Mouse (Mus musculus): ENCODE data around the gene Ebf1. TPM values are rescaled to one million over a fixed set of nuclear protein-coding genes. Genes with fewer than 3 reads are reported as not detected.

Ebf1 gene
- polyA plus RNA-seq, 1 experiment from 2014 or later = 113 TPM

- WGBS = 61% methylated on average over 3 of the region's 3 CpGs
- Histone ChIP-seq H3K9me3 (ENCODE audit: control insufficient read depth, low read length) (no peaks in the 10 kb centered on the region), H3K36me3 (ENCODE audit: control insufficient read depth, insufficient read depth, low read length) (no peaks in the 10 kb centered on the region), H3K4me1 (ENCODE audit: control insufficient read depth, insufficient read depth, low read length) (peaks cover 4% of the 10 kb centered on the region; the same call in 1 of the 2 replicates), H3K4me2 (ENCODE audit: low read depth) (no peak overlapping the region), H3K4me3 (ENCODE audit: low read depth, low read length) (no peak overlapping the region), H3K9ac (ENCODE audit: low read length) (no peak overlapping the region), H3K27ac (ENCODE audit: low read depth, low read length) (no peak overlapping the region), H3K27me3 (ENCODE audit: control insufficient read depth, insufficient read depth, low read length) (no peaks in the 10 kb centered on the region)
- no peak for DNase-seq (ENCODE audit: low spot score)
- no peak for ATAC-seq (ENCODE audit: insufficient read depth, low FRiP score, low TSS enrichment)
Observed at GRCm38 (mm10) chr11:44727376-44727775, 110.3 kb downstream of the Ebf1 start.

DNA sequence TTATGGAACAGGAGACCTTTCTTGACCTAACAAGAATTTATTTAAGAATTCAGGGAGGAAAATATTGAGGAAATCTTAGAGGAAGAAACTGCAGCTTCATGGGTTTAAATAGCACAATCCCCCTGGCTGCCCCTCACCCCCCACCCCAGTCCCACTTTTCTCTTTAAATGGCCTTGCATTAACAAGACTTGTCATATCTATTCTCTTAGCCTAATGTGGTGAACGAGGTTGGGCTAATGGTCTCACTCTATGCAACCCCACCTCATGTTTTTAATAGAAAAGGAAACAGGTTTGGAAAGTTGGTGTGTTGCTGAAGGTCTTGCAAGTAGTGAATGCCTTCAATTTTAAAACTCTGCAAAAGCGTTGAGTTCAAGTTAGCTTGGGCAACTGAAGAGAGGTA is 110.7 kb downstream of the Ebf1 start:
- no peak overlapping the region for H3K9ac ChIP-seq (ENCODE audit: low read length)

DNA sequence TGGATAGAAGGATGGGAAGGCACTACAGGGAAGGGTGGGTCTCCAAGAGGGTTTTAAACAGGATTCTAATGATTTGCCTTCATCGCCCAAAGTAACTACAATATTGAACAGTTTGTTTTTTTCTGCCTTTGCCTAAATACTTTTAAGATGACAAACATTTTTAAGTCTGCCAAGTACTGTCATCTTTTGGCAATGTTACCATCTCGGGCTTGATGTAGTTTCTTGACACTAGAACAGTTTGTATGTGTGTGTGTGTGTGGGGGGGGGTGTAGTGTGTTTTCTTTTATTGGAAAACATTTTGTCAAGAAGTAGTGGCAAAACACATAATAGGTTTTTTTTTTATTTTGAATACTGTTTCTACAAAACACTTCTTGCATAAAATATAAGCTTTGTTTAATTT is 111.2 kb downstream of the Ebf1 start:
- Histone ChIP-seq H3K4me3 (ENCODE audit: low read depth, low read length) (no peak overlapping the region), H3K4me2 (ENCODE audit: low read depth) (no peak overlapping the region), H3K36me3 (ENCODE audit: control insufficient read depth, insufficient read depth, low read length) (no peaks in the 10 kb centered on the region), H3K27me3 (ENCODE audit: control insufficient read depth, insufficient read depth, low read length) (no peaks in the 10 kb centered on the region), H3K9ac (ENCODE audit: low read length) (no peak overlapping the region), H3K9me3 (ENCODE audit: control insufficient read depth, low read length) (no peaks in the 10 kb centered on the region), H3K4me1 (ENCODE audit: control insufficient read depth, insufficient read depth, low read length) (peaks cover 4% of the 10 kb centered on the region; the same call in 1 of the 2 replicates), H3K27ac (ENCODE audit: low read depth, low read length) (no peak overlapping the region)
- DNase-seq (ENCODE audit: low spot score) (no peak), ATAC-seq (ENCODE audit: insufficient read depth, low FRiP score, low TSS enrichment) (no peak)
- 87% methylated on average over 2 of the region's 2 CpGs for WGBS

More for the DNA sequence above, 110.7 kb downstream of the Ebf1 start:
- Histone ChIP-seq H3K4me3 (ENCODE audit: low read depth, low read length) (no peak overlapping the region), H3K27me3 (ENCODE audit: control insufficient read depth, insufficient read depth, low read length) (no peaks in the 10 kb centered on the region), H3K27ac (ENCODE audit: low read depth, low read length) (no peak overlapping the region), H3K4me1 (ENCODE audit: control insufficient read depth, insufficient read depth, low read length) (peaks cover 4% of the 10 kb centered on the region; the same call in 1 of the 2 replicates), H3K4me2 (ENCODE audit: low read depth) (no peak overlapping the region), H3K36me3 (ENCODE audit: control insufficient read depth, insufficient read depth, low read length) (no peaks in the 10 kb centered on the region), H3K9me3 (ENCODE audit: control insufficient read depth, low read length) (no peaks in the 10 kb centered on the region)
- DNase-seq (ENCODE audit: low spot score) = no peak
- WGBS = 73% methylated on average over 2 of the region's 2 CpGs
- ATAC-seq (ENCODE audit: insufficient read depth, low FRiP score, low TSS enrichment) = no peak

DNA sequence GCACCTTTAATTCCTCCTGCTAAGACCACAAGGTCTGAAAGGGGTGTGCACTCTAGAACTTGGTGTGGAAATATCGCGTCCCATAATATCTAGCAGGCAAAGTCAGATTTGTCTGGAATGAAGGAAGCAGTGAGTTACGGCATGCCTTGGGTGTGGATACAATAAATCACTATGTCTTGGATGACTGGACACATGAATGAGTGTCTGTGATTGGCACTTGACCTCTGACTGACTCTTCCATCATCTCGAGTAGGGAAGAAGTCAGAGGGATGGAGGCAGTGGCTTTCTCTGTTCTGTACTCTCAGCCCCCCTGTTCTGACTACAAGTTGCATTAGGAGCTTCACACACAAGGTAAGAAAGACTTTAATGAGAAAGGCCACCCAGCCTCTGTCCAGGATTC is 112.8 kb downstream of the Ebf1 start:
- no peaks in the 10 kb centered on the region for H3K27me3 ChIP-seq (ENCODE audit: control insufficient read depth, insufficient read depth, low read length)
- H3K4me1 ChIP-seq (ENCODE audit: control insufficient read depth, insufficient read depth, low read length) = peaks cover 4% of the 10 kb centered on the region; the same call in 1 of the 2 replicates
- H3K4me3 ChIP-seq (ENCODE audit: low read depth, low read length) = no peak overlapping the region
- 58% methylated on average over 4 of the region's 4 CpGs for WGBS
- H3K9ac ChIP-seq (ENCODE audit: low read length) = no peak overlapping the region
- H3K4me2 ChIP-seq (ENCODE audit: low read depth) = no peak overlapping the region
- no peak for DNase-seq (ENCODE audit: low spot score)
- H3K36me3 ChIP-seq (ENCODE audit: control insufficient read depth, insufficient read depth, low read length) = no peaks in the 10 kb centered on the region
- H3K9me3 ChIP-seq (ENCODE audit: control insufficient read depth, low read length) = no peaks in the 10 kb centered on the region
- no peak overlapping the region for H3K27ac ChIP-seq (ENCODE audit: low read depth, low read length)
- no peak for ATAC-seq (ENCODE audit: insufficient read depth, low FRiP score, low TSS enrichment)

GRCm38 (mm10) chr11:44731763-44732162 is 114.6 kb downstream of the Ebf1 start:
- ATAC-seq (ENCODE audit: insufficient read depth, low FRiP score, low TSS enrichment) (no peak), DNase-seq (ENCODE audit: low spot score) (no peak)
- Histone ChIP-seq H3K4me2 (ENCODE audit: low read depth) (no peak overlapping the region), H3K4me1 (ENCODE audit: control insufficient read depth, insufficient read depth, low read length) (peaks cover 4% of the 10 kb centered on the region; the same call in 1 of the 2 replicates), H3K9me3 (ENCODE audit: control insufficient read depth, low read length) (no peaks in the 10 kb centered on the region), H3K9ac (ENCODE audit: low read length) (no peak overlapping the region), H3K36me3 (ENCODE audit: control insufficient read depth, insufficient read depth, low read length) (no peaks in the 10 kb centered on the region), H3K4me3 (ENCODE audit: low read depth, low read length) (no peak overlapping the region), H3K27ac (ENCODE audit: low read depth, low read length) (no peak overlapping the region), H3K27me3 (ENCODE audit: control insufficient read depth, insufficient read depth, low read length) (no peaks in the 10 kb centered on the region)
- WGBS = 80% methylated on average over 2 of the region's 2 CpGs

- Histone ChIP-seq H3K4me3 (ENCODE audit: low read depth, low read length) (no peak overlapping the region), H3K27ac (ENCODE audit: low read depth, low read length) (no peak overlapping the region), H3K4me2 (ENCODE audit: low read depth) (no peak overlapping the region), H3K36me3 (ENCODE audit: control insufficient read depth, insufficient read depth, low read length) (no peaks in the 10 kb centered on the region), H3K4me1 (ENCODE audit: control insufficient read depth, insufficient read depth, low read length) (peaks cover 4% of the 10 kb centered on the region; the same call in 1 of the 2 replicates), H3K9me3 (ENCODE audit: control insufficient read depth, low read length) (no peaks in the 10 kb centered on the region), H3K9ac (ENCODE audit: low read length) (no peak overlapping the region), H3K27me3 (ENCODE audit: control insufficient read depth, insufficient read depth, low read length) (no peaks in the 10 kb centered on the region)
- DNase-seq (ENCODE audit: low spot score) (peak; percentile 39), ATAC-seq (ENCODE audit: insufficient read depth, low FRiP score, low TSS enrichment) (no peak)
- 35% methylated on average over 2 of the region's 2 CpGs for WGBS
Observed at GRCm38 (mm10) chr11:44733276-44733675, 116.2 kb downstream of the Ebf1 start.

GRCm38 (mm10) chr11:44738046-44738445 is 120.9 kb downstream of the Ebf1 start:
- ATAC-seq (ENCODE audit: insufficient read depth, low FRiP score, low TSS enrichment) = no peak
- no peak overlapping the region for H3K9ac ChIP-seq (ENCODE audit: low read length)
- H3K27me3 ChIP-seq (ENCODE audit: control insufficient read depth, insufficient read depth, low read length) = no peaks in the 10 kb centered on the region
- peaks cover 9% of the 10 kb centered on the region for H3K4me1 ChIP-seq (ENCODE audit: control insufficient read depth, insufficient read depth, low read length)
- no peaks in the 10 kb centered on the region for H3K36me3 ChIP-seq (ENCODE audit: control insufficient read depth, insufficient read depth, low read length)
- DNase-seq (ENCODE audit: low spot score) = no peak
- H3K9me3 ChIP-seq (ENCODE audit: control insufficient read depth, low read length) = no peaks in the 10 kb centered on the region
- H3K27ac ChIP-seq (ENCODE audit: low read depth, low read length) = no peak overlapping the region
- no peak overlapping the region for H3K4me3 ChIP-seq (ENCODE audit: low read depth, low read length)
- H3K4me2 ChIP-seq (ENCODE audit: low read depth) = no peak overlapping the region
- 86% methylated on average over 5 of the region's 5 CpGs for WGBS

GRCm38 (mm10) chr11:44738820-44739219 is 121.7 kb downstream of the Ebf1 start:
- Histone ChIP-seq H3K9ac (ENCODE audit: low read length) (no peak overlapping the region), H3K9me3 (ENCODE audit: control insufficient read depth, low read length) (no peaks in the 10 kb centered on the region), H3K36me3 (ENCODE audit: control insufficient read depth, insufficient read depth, low read length) (no peaks in the 10 kb centered on the region), H3K4me3 (ENCODE audit: low read depth, low read length) (no peak overlapping the region), H3K4me2 (ENCODE audit: low read depth) (0 out of 2 replicates have a peak overlapping the region, but pooled peaks have one; percentile 17), H3K27ac (ENCODE audit: low read depth, low read length) (no peak overlapping the region), H3K4me1 (ENCODE audit: control insufficient read depth, insufficient read depth, low read length) (peaks cover 9% of the 10 kb centered on the region), H3K27me3 (ENCODE audit: control insufficient read depth, insufficient read depth, low read length) (no peaks in the 10 kb centered on the region)
- ATAC-seq (ENCODE audit: insufficient read depth, low FRiP score, low TSS enrichment) (peak; percentile 55; the same call in 1 of the 2 replicates), DNase-seq (ENCODE audit: low spot score) (peak; percentile 25)
- 43% methylated on average over 10 of the region's 10 CpGs for WGBS

DNA sequence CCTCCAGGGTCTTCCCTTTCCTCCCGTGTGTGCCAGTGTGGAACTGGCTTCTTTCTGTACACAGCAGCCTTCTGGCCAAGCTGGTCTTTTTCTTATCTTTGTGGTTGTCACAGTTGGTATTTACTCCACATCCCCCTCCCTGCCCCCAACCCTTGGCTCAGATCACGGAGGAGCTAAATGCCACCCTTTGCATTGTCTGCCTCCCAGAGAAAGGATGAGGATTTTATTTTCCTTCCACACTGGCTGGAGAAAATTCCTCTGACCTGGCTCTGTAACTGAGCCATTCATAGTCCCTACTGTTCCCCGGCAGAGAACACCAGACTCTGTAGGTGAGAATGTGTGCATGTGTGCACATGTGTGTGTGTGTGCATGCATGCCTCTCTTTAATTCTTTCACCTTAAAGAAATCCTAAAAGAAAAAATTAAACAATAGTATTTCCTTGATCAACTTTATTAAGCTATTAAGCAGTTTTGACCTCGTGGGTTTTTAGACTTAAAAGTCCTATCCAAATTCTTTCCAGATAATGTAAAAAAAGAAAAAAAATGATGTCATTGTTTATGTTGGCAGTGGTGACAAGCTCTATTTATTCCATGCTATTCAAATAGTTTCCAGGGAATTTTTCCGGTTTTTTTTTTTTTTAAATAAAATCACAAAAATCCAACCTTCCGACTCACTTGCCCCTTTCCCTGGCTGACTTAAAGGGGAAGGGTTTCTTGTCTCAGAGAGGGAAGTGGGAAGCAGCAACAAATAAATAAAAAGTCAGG is 123.3 kb downstream of the Ebf1 start:
- H3K4me1 ChIP-seq (ENCODE audit: control insufficient read depth, insufficient read depth, low read length) = peaks cover 15% of the 10 kb centered on the region
- WGBS = 32% methylated on average over 6 of the region's 6 CpGs
- DNase-seq (ENCODE audit: low spot score) (peak; percentile 13), ATAC-seq (ENCODE audit: insufficient read depth, low FRiP score, low TSS enrichment) (peak; percentile 35; the same call in 1 of the 2 replicates)
- H3K36me3 ChIP-seq (ENCODE audit: control insufficient read depth, insufficient read depth, low read length) = no peaks in the 10 kb centered on the region
- H3K4me2 ChIP-seq (ENCODE audit: low read depth) = no peak overlapping the region
- no peaks in the 10 kb centered on the region for H3K27me3 ChIP-seq (ENCODE audit: control insufficient read depth, insufficient read depth, low read length)
- H3K9ac ChIP-seq (ENCODE audit: low read length) = no peak overlapping the region
- H3K4me3 ChIP-seq (ENCODE audit: low read depth, low read length) = no peak overlapping the region
- no peaks in the 10 kb centered on the region for H3K9me3 ChIP-seq (ENCODE audit: control insufficient read depth, low read length)
- H3K27ac ChIP-seq (ENCODE audit: low read depth, low read length) = peak overlapping the region; percentile 49; the same call in 1 of the 2 replicates
